Comparison of ENCODE assay signal across 8 mouse cellular contexts in the genomic region with DNA sequence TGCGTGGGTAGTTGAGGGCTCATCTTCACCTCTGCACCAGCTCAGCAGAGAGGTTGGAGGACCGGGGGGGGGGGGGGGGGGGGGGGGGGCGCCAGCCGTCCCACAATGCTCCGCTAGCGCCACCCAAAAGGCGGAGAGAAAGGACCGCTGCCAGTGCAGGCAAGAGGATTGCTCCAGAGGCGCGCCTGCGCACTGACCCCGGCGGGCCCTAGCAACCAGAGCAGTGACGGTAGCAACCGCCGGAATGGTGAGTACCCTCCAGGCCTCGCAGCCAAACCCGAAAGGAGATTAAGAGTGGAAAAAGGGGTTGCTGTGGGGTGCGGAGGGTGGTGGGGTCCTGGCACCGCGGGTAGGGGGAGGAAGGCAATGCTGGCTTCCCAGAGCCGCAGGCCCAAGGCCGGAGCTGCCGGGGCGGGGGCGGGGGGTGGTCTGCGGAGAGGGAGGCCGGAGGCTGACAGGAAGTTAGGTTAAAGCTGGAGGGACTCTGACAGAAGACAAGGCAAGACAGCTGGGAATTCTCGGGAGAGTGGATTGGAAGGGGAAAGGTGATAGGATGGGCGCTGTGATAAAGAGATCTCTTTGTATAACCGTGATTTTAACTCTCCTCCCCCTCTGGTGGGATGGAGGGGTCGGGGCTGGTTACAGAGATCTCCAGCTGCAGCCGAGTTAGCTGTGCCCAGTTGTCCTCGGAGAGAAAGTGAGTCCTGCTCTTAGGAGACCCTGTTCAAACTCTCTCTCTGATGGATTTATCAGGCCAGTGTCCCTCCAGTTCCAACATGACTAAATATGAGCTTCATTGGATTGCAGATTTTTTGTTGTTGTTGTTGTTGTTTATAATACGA. TPM values are rescaled to one million over a fixed set of nuclear protein-coding genes. Genes with fewer than 3 reads are reported as not detected.
A peak's percentile ranks its signal among the peaks of the same experiment; 100 is the strongest.
DNase-seq lines count a peak whose midpoint lies in the region; ATAC-seq lines count a peak whose summit lies in the region.

A gene (plus strand): TSS at position 214 of the 842 bp plus-strand sequence.

- no peaks in the 10 kb centered on the region for H3K27me3 ChIP-seq in intestine, embryonic 15.5 days (replicated peaks)

- peak within 1 kb of the TSS; percentile 23 for H3K27ac ChIP-seq in intestine, embryonic 15.5 days

- peak within 1 kb of the TSS; percentile 66 for H3K9ac ChIP-seq in intestine, embryonic 15.5 days

- intact Hi-C loops in gastrocnemius, postnatal 36 days (cut with DNase I): no loop called here
- intact Hi-C loops in left cerebral cortex, postnatal 14 days (cut with DNase I): no loop called here

- peak within 1 kb of the TSS; percentile 85 for H3K4me3 ChIP-seq in intestine, embryonic 15.5 days (replicated peaks)

- H3K9me3 ChIP-seq in intestine, embryonic 15.5 days: no peaks in the 10 kb centered on the region

- DNase-seq in adrenal gland, adult 2 months: peak; percentile 94
- DNase-seq in embryo, embryonic 11.5 days (ENCODE audit: low read depth, low spot score): peak; percentile 87
- peak; percentile 81 to 90 for DNase-seq in gastrocnemius, postnatal 36 days
- peak; percentile 87 to 91 for DNase-seq in left cerebral cortex, postnatal 14 days (ENCODE audit: low spot score in 2 of 2)
- peak; percentile 87 for DNase-seq in right cerebral cortex, postnatal 25 days
- peak; percentile 68 to 89 for DNase-seq in urinary bladder, postnatal 36 days (ENCODE audit: low spot score in 2 of 2)

- ATAC-seq in intestine, embryonic 15.5 days: peak; percentile 98
- ATAC-seq in megakaryocyte-erythroid progenitor cell, adult 5-6 weeks (replicated peaks; ENCODE audit: low FRiP score, low TSS enrichment, poor library complexity, severe bottlenecking): peak; percentile 97

- no peaks in the 10 kb centered on the region for H3K36me3 ChIP-seq in intestine, embryonic 15.5 days

- H3K4me1 ChIP-seq in intestine, embryonic 15.5 days (replicated peaks): peaks cover 8% of the 10 kb centered on the region; the same call in 1 of the 2 replicates

- 3% methylated on average over 32 of the region's 35 CpGs for WGBS in intestine, embryonic 15.5 days

- H3K4me2 ChIP-seq in intestine, embryonic 15.5 days (replicated peaks): peak within 1 kb of the TSS; percentile 69

RNA-seq across cellular contexts. Expression of the gene that starts here (rescaled TPM):
- 10 to 100 TPM; 15.7 to 18.6 TPM for total RNA-seq in adrenal gland, adult 2 months (2021)
- 2.6 and 3.3 TPM in 2 replicates for polyA plus RNA-seq in adrenal gland, adult 2 months (2012; rRNA removed)
- total RNA-seq in gastrocnemius, postnatal 36 days (2021): 1 to 10 TPM; 5.9 to 8.1 TPM
- 3.9 TPM in 2 replicates for polyA plus RNA-seq in intestine, embryonic 15.5 days (2015; fragmentation: Nextera tagmentation; extraction: Ambion mirVana)
- total RNA-seq in left cerebral cortex, postnatal 14 days (2021): 100 to 1,000 TPM; 102 to 106 TPM
- 0.26 and 3.9 TPM in 2 replicates for total RNA-seq in megakaryocyte-erythroid progenitor cell, adult 5-6 weeks (2014; fragmentation: Nextera tagmentation)
- total RNA-seq in megakaryocyte-erythroid progenitor cell, adult 5-6 weeks (2017): 1.4 and 2.3 TPM in 2 replicates

Comparison
In these comparisons a context has a peak if more than half of its experiments do, and no peak if none do; other contexts are left out.
1. Peak in every context shown above with its lines: DNase-seq, ATAC-seq, H3K4me3 ChIP-seq and H3K27ac ChIP-seq.
2. RNA of the gene that starts here (total RNA-seq): 102 to 106 TPM in left cerebral cortex, postnatal 14 days; 15.7 to 18.6 TPM in adrenal gland, adult 2 months, 5.9 to 8.1 TPM in gastrocnemius, postnatal 36 days and 0.26 to 3.9 TPM in megakaryocyte-erythroid progenitor cell, adult 5-6 weeks; every median in the first group is over 4 times any median in the second.